Mouse (Mus musculus): ENCODE data around the gene Ghrhr.

GRCm38 (mm10) chr6:55362663-55363062 lies 13.4 kb upstream of the Ghrhr start:
- TF ChIP-seq CTCF (IDR thresholded peaks at IDR 0.05; ENCODE audit: borderline replicate concordance, insufficient read depth, low read length) (no peak), POLR2A (IDR thresholded peaks at IDR 0.05; ENCODE audit: low read depth, low read length) (no peak)

Measured in embryonic fibroblast, embryonic 13.5 days (primary cell).